ENCODE assay signal across 8 mouse cellular contexts in the genomic region with DNA sequence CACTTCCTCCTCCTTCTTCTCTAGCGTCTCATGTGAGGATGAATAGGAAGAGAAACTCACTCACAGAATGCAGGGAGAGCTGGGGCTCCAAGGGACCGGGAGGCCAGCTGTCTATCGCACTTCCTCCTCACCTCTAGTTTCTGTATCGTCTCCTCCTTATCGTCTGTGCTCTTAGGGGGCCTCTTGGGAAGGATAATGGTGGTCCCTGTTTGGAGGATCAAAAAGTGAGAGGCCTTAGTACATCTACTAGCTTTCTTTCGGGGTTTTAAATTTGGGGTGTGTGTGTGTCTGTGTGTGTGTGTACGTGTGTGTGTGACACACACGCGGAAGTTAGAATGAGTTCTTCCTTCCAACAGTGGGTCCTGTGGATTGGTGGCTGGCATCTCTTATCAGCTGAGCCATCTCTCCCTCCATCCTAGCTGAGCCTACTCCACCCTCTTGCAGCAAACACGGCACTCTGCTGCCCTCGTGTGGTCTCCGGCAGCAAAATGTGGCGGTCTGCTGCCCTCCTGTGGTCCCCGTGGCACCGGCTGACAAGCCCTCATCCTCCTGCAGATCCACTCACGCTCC. TPM values are rescaled to one million over a fixed set of nuclear protein-coding genes. Genes with fewer than 3 reads are reported as not detected.
DNase-seq lines count a peak whose midpoint lies in the region; ATAC-seq and TF ChIP-seq lines count a peak whose summit lies in the region.

No protein-coding gene starts in this region.

- H3K9me3 ChIP-seq in heart, embryonic 11.5 days (replicated peaks; ENCODE audit: control insufficient read depth, low read length) = no peaks in the 10 kb centered on the region
- peaks cover 4% of the 10 kb centered on the region; the same call in 1 of the 2 replicates for H3K9me3 ChIP-seq in kidney, embryonic 16.5 days (ENCODE audit: low read length)

- peak overlapping the region; percentile 68 for H3K4me2 ChIP-seq in heart, embryonic 11.5 days
- peak overlapping the region; percentile 51 for H3K4me2 ChIP-seq in kidney, embryonic 16.5 days (replicated peaks; ENCODE audit: low read depth, low read length)

- peak; percentile 87 for ATAC-seq in erythroblast, adult 5-6 weeks (replicated peaks; ENCODE audit: low FRiP score, poor library complexity, severe bottlenecking)
- ATAC-seq in heart, embryonic 11.5 days (replicated peaks; ENCODE audit: insufficient number of reproducible peaks, low FRiP score, low TSS enrichment) = peak; percentile 21; the same call in 1 of the 2 replicates
- ATAC-seq in kidney, embryonic 16.5 days (ENCODE audit: low FRiP score, low TSS enrichment) = peak; percentile 43
- peak; percentile 91 for ATAC-seq in monocyte, adult 5-6 weeks (replicated peaks; ENCODE audit: insufficient number of reproducible peaks, low FRiP score, low TSS enrichment, poor library complexity, severe bottlenecking)

- H3K4me3 ChIP-seq in C2C12 (ENCODE audit: insufficient read depth, poor library complexity, severe bottlenecking) = no peak overlapping the region
- H3K4me3 ChIP-seq in heart, embryonic 11.5 days (ENCODE audit: low read depth, low read length) = peak overlapping the region; percentile 21
- H3K4me3 ChIP-seq in kidney, embryonic 16.5 days (ENCODE audit: low read length) = peak overlapping the region; percentile 21; the same call in 1 of the 2 replicates
- H3K4me3 ChIP-seq in liver, adult 2 months (ENCODE audit: insufficient read depth, low read depth, low read length) = no peak overlapping the region

- H3ac ChIP-seq in C2C12 (ENCODE audit: control insufficient read depth, insufficient read length, low read depth) = peak overlapping the region; percentile 45

- H3K9ac ChIP-seq in heart, embryonic 11.5 days (ENCODE audit: low read depth, low read length) = peak overlapping the region; percentile 60
- peak overlapping the region; percentile 56 for H3K9ac ChIP-seq in kidney, embryonic 16.5 days (replicated peaks; ENCODE audit: low read length)
- H3K9ac ChIP-seq in liver, adult 2 months (ENCODE audit: low read depth, low read length) = no peak overlapping the region

- WGBS in heart, embryonic 11.5 days (ENCODE audit: insufficient replicate concordance) = 9% methylated on average over 16 of the region's 16 CpGs
- WGBS in kidney, embryonic 16.5 days = 8% methylated on average over 16 of the region's 16 CpGs
- 18% methylated on average over 16 of the region's 16 CpGs for WGBS in liver, adult 2 months

- no peaks in the 10 kb centered on the region for H3K36me3 ChIP-seq in C2C12 (ENCODE audit: control insufficient read depth, insufficient read depth)
- no peaks in the 10 kb centered on the region for H3K36me3 ChIP-seq in heart, embryonic 11.5 days (ENCODE audit: control insufficient read depth, insufficient read depth, low read length)
- 0 out of 2 replicates have a peak, but pooled peaks cover 2% of the 10 kb centered on the region for H3K36me3 ChIP-seq in kidney, embryonic 16.5 days (ENCODE audit: insufficient read depth, low read length)
- H3K36me3 ChIP-seq in liver, adult 2 months (ENCODE audit: control insufficient read depth, insufficient read depth, low read length) = no peaks in the 10 kb centered on the region

- no peaks in the 10 kb centered on the region for H3K79me2 ChIP-seq in C2C12 (ENCODE audit: control insufficient read depth, insufficient read depth)
- H3K79me2 ChIP-seq in liver, adult 2 months (ENCODE audit: control insufficient read depth, insufficient read depth, low read length) = no peaks in the 10 kb centered on the region

- H3K4me1 ChIP-seq in heart, embryonic 11.5 days (ENCODE audit: control insufficient read depth, insufficient read depth, low read length) = peaks cover 42% of the 10 kb centered on the region
- H3K4me1 ChIP-seq in kidney, embryonic 16.5 days (ENCODE audit: insufficient read depth, low read length) = peaks cover 34% of the 10 kb centered on the region
- peaks cover 19% of the 10 kb centered on the region for H3K4me1 ChIP-seq in liver, adult 2 months (ENCODE audit: control insufficient read depth, insufficient read depth, low read length)

- H3K27me3 ChIP-seq in C2C12 (ENCODE audit: control insufficient read depth, insufficient read depth, insufficient read length) = no peaks in the 10 kb centered on the region
- H3K27me3 ChIP-seq in heart, embryonic 11.5 days (ENCODE audit: control insufficient read depth, insufficient read depth, low read length) = no peaks in the 10 kb centered on the region
- no peaks in the 10 kb centered on the region; the same call in 1 of the 2 replicates for H3K27me3 ChIP-seq in kidney, embryonic 16.5 days (ENCODE audit: insufficient read depth, low read length)
- H3K27me3 ChIP-seq in liver, adult 2 months (ENCODE audit: control insufficient read depth, insufficient read depth, low read length) = no peaks in the 10 kb centered on the region

- peak; percentile 98 for DNase-seq in brain, adult 2 months (ENCODE audit: low read depth, low spot score)
- peak; percentile 70 for DNase-seq in liver, adult 2 months (ENCODE audit: extremely low read depth, low read depth, low spot score)
- peak; percentile 83 to 87 for DNase-seq in spleen, postnatal 36 days (ENCODE audit: low spot score in 2 of 2)

- peak overlapping the region; percentile 59 for H3K27ac ChIP-seq in heart, embryonic 11.5 days (ENCODE audit: low read depth, low read length)
- H3K27ac ChIP-seq in kidney, embryonic 16.5 days (ENCODE audit: low read length) = no peak overlapping the region
- no peak overlapping the region for H3K27ac ChIP-seq in liver, adult 2 months (replicated peaks; ENCODE audit: insufficient read depth, low read depth, low read length)

- peak; percentile 100 for TF ChIP-seq CTCF in C2C12 (IDR thresholded peaks at IDR 0.05; ENCODE audit: control insufficient read depth, insufficient read depth, insufficient read length)
- TF ChIP-seq CTCF in liver, adult 2 months (IDR thresholded peaks at IDR 0.05; ENCODE audit: low read depth, low read length) = peak; percentile 100

- TF ChIP-seq POLR2A in liver, adult 2 months (IDR thresholded peaks at IDR 0.05; ENCODE audit: extremely low read depth, insufficient read depth, low read length) = no peak

- no peaks in the 10 kb centered on the region for H3K79me3 ChIP-seq in C2C12 (ENCODE audit: low read depth)

TF ChIP-seq in C2C12, 6 proteins besides CTCF, POLR2A, EP300 and RAD21 (continues in another document):
- TF ChIP-seq MYOD1 (IDR thresholded peaks at IDR 0.05; ENCODE audit: control insufficient read depth, insufficient read length, low read depth) = no peak
- TF ChIP-seq CEBPB (IDR thresholded peaks at IDR 0.05; ENCODE audit: low read depth) = no peak
- TF ChIP-seq FOSL1 (IDR thresholded peaks at IDR 0.05; ENCODE audit: insufficient read depth, low read length, poor library complexity, severe bottlenecking) = no peak
- TF ChIP-seq MAX (IDR thresholded peaks at IDR 0.05) = no peak

RNA-seq across cellular contexts. Expression of a gene that starts 3.2 kb away (rescaled TPM):
- 0.20 TPM for polyA plus RNA-seq in C2C12 (2012; fragmentation: generic; extraction: Trizol)
- total RNA-seq in erythroblast, adult 5-6 weeks (2015; ENCODE audit: low replicate concordance) = not detected in 2 replicates
- not detected in 2 replicates for total RNA-seq in erythroblast, adult 5-6 weeks (2017; ENCODE audit: low replicate concordance)
- 1.2 and 1.5 TPM in 2 replicates for polyA plus RNA-seq in heart, embryonic 11.5 days (2014; fragmentation: Nextera tagmentation; extraction: Ambion mirVana)
- 1.3 TPM in 2 replicates for polyA plus RNA-seq in kidney, embryonic 16.5 days (2015; fragmentation: Nextera tagmentation; extraction: Ambion mirVana)
- total RNA-seq in liver, adult 2 months (2014; rRNA removed) = not detected in 2 replicates
- polyA plus RNA-seq in liver, adult 2 months (2012; rRNA removed) = not detected in 2 replicates
- total RNA-seq in monocyte, adult 5-6 weeks (2017) = not detected in 3 replicates

RNA-seq across cellular contexts. Expression of a gene that starts 14.0 kb away (rescaled TPM):
- 6.2 TPM for polyA plus RNA-seq in C2C12 (2012; fragmentation: generic; extraction: Trizol)
- total RNA-seq in erythroblast, adult 5-6 weeks (2015; ENCODE audit: low replicate concordance) = 7.3 and 17.7 TPM in 2 replicates
- total RNA-seq in erythroblast, adult 5-6 weeks (2017; ENCODE audit: low replicate concordance) = 3.9 and 16.5 TPM in 2 replicates
- 21.4 and 23.8 TPM in 2 replicates for polyA plus RNA-seq in heart, embryonic 11.5 days (2014; fragmentation: Nextera tagmentation; extraction: Ambion mirVana)
- 32.1 and 35.8 TPM in 2 replicates for polyA plus RNA-seq in kidney, embryonic 16.5 days (2015; fragmentation: Nextera tagmentation; extraction: Ambion mirVana)
- 5.7 and 8.2 TPM in 2 replicates for total RNA-seq in liver, adult 2 months (2014; rRNA removed)
- polyA plus RNA-seq in liver, adult 2 months (2012; rRNA removed) = 7.0 and 7.7 TPM in 2 replicates
- total RNA-seq in monocyte, adult 5-6 weeks (2017) = 75.3 to 86.8 TPM (median 84.0 TPM) in 3 replicates

RNA-seq across cellular contexts. Expression of a gene that starts 16.5 kb away (rescaled TPM):
- 3.7 TPM for polyA plus RNA-seq in C2C12 (2012; fragmentation: generic; extraction: Trizol)
- not detected in 2 replicates for total RNA-seq in erythroblast, adult 5-6 weeks (2015; ENCODE audit: low replicate concordance)
- not detected in 2 replicates for total RNA-seq in erythroblast, adult 5-6 weeks (2017; ENCODE audit: low replicate concordance)
- polyA plus RNA-seq in heart, embryonic 11.5 days (2014; fragmentation: Nextera tagmentation; extraction: Ambion mirVana) = 9.0 TPM in 2 replicates
- polyA plus RNA-seq in kidney, embryonic 16.5 days (2015; fragmentation: Nextera tagmentation; extraction: Ambion mirVana) = 2.2 and 2.3 TPM in 2 replicates
- total RNA-seq in liver, adult 2 months (2014; rRNA removed) = 0.07 TPM in 1 of 2 replicates, not detected in the other
- polyA plus RNA-seq in liver, adult 2 months (2012; rRNA removed) = 0.05 and 0.07 TPM in 2 replicates
- total RNA-seq in monocyte, adult 5-6 weeks (2017) = not detected in 3 replicates

RNA-seq across cellular contexts. Expression of a gene that starts 21.0 kb away (rescaled TPM):
- polyA plus RNA-seq in C2C12 (2012; fragmentation: generic; extraction: Trizol) = 24.2 TPM
- not detected in 2 replicates for total RNA-seq in erythroblast, adult 5-6 weeks (2015; ENCODE audit: low replicate concordance)
- total RNA-seq in erythroblast, adult 5-6 weeks (2017; ENCODE audit: low replicate concordance) = not detected in 2 replicates
- 6.4 and 6.7 TPM in 2 replicates for polyA plus RNA-seq in heart, embryonic 11.5 days (2014; fragmentation: Nextera tagmentation; extraction: Ambion mirVana)
- 6.9 and 7.1 TPM in 2 replicates for polyA plus RNA-seq in kidney, embryonic 16.5 days (2015; fragmentation: Nextera tagmentation; extraction: Ambion mirVana)
- 3.0 and 3.1 TPM in 2 replicates for total RNA-seq in liver, adult 2 months (2014; rRNA removed)
- polyA plus RNA-seq in liver, adult 2 months (2012; rRNA removed) = 2.5 and 3.3 TPM in 2 replicates
- 0.68 to 0.95 TPM in 2 of 3 replicates, not detected in the other for total RNA-seq in monocyte, adult 5-6 weeks (2017)

RNA-seq across cellular contexts. Expression of a gene that starts 22.2 kb away (rescaled TPM):
- 1.2 TPM for polyA plus RNA-seq in C2C12 (2012; fragmentation: generic; extraction: Trizol)
- 125 and 174 TPM in 2 replicates for total RNA-seq in erythroblast, adult 5-6 weeks (2015; ENCODE audit: low replicate concordance)
- total RNA-seq in erythroblast, adult 5-6 weeks (2017; ENCODE audit: low replicate concordance) = 113 and 122 TPM in 2 replicates
- 106 and 121 TPM in 2 replicates for polyA plus RNA-seq in heart, embryonic 11.5 days (2014; fragmentation: Nextera tagmentation; extraction: Ambion mirVana)
- polyA plus RNA-seq in kidney, embryonic 16.5 days (2015; fragmentation: Nextera tagmentation; extraction: Ambion mirVana) = 191 and 197 TPM in 2 replicates
- 153 and 159 TPM in 2 replicates for total RNA-seq in liver, adult 2 months (2014; rRNA removed)
- 51.0 and 74.3 TPM in 2 replicates for polyA plus RNA-seq in liver, adult 2 months (2012; rRNA removed)
- total RNA-seq in monocyte, adult 5-6 weeks (2017) = 575 to 636 TPM (median 578 TPM) in 3 replicates

Comparison
In these comparisons a context has a peak if more than half of its experiments do, and no peak if none do; other contexts are left out.
1. H3K4me3 ChIP-seq: peak in heart, embryonic 11.5 days (single experiment) and kidney, embryonic 16.5 days (single experiment); none in C2C12 (single experiment) and liver, adult 2 months (single experiment).
2. ATAC-seq: peak in every context shown above with its lines; median percentile 91 in monocyte, adult 5-6 weeks; 87 in erythroblast, adult 5-6 weeks; 43 in kidney, embryonic 16.5 days; 21 in heart, embryonic 11.5 days.
3. Peak in every context shown above with its lines, with median percentiles within 50 percentile points of each other: DNase-seq.